Mouse (Mus musculus) lung, adult 2 months (tissue): ENCODE data around the gene Vps18. TPM values are rescaled to one million over a fixed set of nuclear protein-coding genes. Genes with fewer than 3 reads are reported as not detected.

Experiments used
- DNase-seq: peaks from one replicate; pipeline ENCODE4 v3.0.0; 2022
- H3K4me1 ChIP-seq: fragments of 200-500 bp; 2 replicates; pipeline ENCODE4 v1.6.1; 2011; ENCODE audit warnings: low read length; ENCODE audit not compliant: control insufficient read depth, insufficient read depth
- H3K4me3 ChIP-seq: fragments of 200-500 bp; replicated peaks from 2 replicates; pipeline ENCODE3; 2011; ENCODE audit warnings: low read depth, mild to moderate bottlenecking, control low read depth, low read length; ENCODE audit errors: extremely low read depth
- CTCF ChIP-seq: fragments of 200-500 bp; IDR thresholded peaks from 2 replicates; pipeline ENCODE4 v1.5.1; 2011; ENCODE audit warnings: mild to moderate bottlenecking, low read length, control low read depth; ENCODE audit not compliant: insufficient read depth
- POLR2A ChIP-seq: fragments of 200-500 bp; IDR thresholded peaks from 2 replicates; pipeline ENCODE4 v1.6.1; 2011; ENCODE audit warnings: low read depth, mild to moderate bottlenecking, control low read depth, low read length, borderline replicate concordance; ENCODE audit errors: extremely low read depth
- WGBS: fragments of 180-500 bp; shearing (Covaris S2); methylation state at CpG from one replicate; pipeline ENCODE4 v1.1.7; 2018; 5-methylcytosine and 5-hydroxymethylcytosine counted together
- polyA plus RNA-seq: library from polyadenylated mRNA; depleted of rRNA; stranded (reverse); fragments of >200 nt; gene quantifications from 2 replicates; pipeline ENCODE4 v1.2.3, GENCODE M21; 2012; rRNA removed

Vps18 gene
- 24.1 and 25.9 TPM in 2 replicates for polyA plus RNA-seq

GRCm38 (mm10) chr2:119288270-119288882 is at the start of gene Vps18:
Vps18 (plus strand) TSS chr2:119288740.
- TF ChIP-seq POLR2A (peak; percentile 83; the same call in 1 of the 2 replicates), CTCF (peak; percentile 78)
- peak; percentile 97 for DNase-seq
- WGBS, result under 1% methylated on average over 31 of the region's 31 CpGs
- Histone ChIP-seq H3K4me1 (peaks cover 9% of the 10 kb centered on the region; the same call in 1 of the 2 replicates), H3K4me3 (peak within 1 kb of the TSS; percentile 74)

GRCm38 (mm10) chr2:119240075-119240818 is 48.3 kb upstream of the Vps18 start:
- Histone ChIP-seq H3K4me1 (no peaks in the 10 kb centered on the region), H3K4me3 (no peak overlapping the region)
- TF ChIP-seq POLR2A (no peak), CTCF (no peak)
- no peak for DNase-seq
- WGBS, result 71% methylated on average over 4 of the region's 4 CpGs

GRCm38 (mm10) chr2:119240819-119241186 is 47.7 kb upstream of the Vps18 start:
- DNase-seq, result no peak
- 82% methylated on average over 4 of the region's 4 CpGs for WGBS
- no peak overlapping the region for H3K4me3 ChIP-seq
- TF ChIP-seq CTCF, result no peak
- no peak for TF ChIP-seq POLR2A
- no peaks in the 10 kb centered on the region for H3K4me1 ChIP-seq

DNA sequence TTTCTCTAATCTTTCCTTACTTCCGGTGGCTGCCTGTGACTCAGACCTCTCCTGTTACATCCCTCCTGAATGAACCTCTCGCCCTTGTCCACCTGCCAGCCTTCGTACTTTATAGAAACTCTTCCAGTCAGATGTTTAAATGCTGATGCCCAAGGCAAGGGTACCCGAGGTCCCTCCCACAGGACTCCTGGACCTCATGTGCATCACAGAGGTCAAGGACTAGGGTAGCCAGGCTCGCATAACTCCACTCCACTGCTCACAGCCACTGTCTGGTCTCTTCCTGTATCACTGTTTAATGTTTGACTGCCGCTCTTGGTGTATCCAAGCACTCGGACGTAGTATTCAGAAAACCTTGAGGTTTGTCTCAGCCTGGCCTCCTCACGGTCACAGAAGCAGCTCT is 46.0 kb upstream of the Vps18 start:
- DNase-seq, result no peak
- WGBS, result 49% methylated on average over 9 of the region's 9 CpGs
- Histone ChIP-seq H3K4me3 (no peak overlapping the region), H3K4me1 (no peaks in the 10 kb centered on the region)
- TF ChIP-seq CTCF (no peak), POLR2A (no peak)

GRCm38 (mm10) chr2:119245246-119245645 is 43.3 kb upstream of the Vps18 start:
- H3K4me1 ChIP-seq, result no peaks in the 10 kb centered on the region; the same call in 1 of the 2 replicates

GRCm38 (mm10) chr2:119247904-119248303 is 40.6 kb upstream of the Vps18 start:
- TF ChIP-seq CTCF (no peak), POLR2A (no peak)
- no peak overlapping the region for H3K4me3 ChIP-seq
- WGBS, result 80% methylated on average over 9 of the region's 9 CpGs
- DNase-seq, result no peak
- H3K4me1 ChIP-seq, result peaks cover 3% of the 10 kb centered on the region; the same call in 1 of the 2 replicates

More at GRCm38 (mm10) chr2:119245246-119245645, 43.3 kb upstream of the Vps18 start:
- DNase-seq, result no peak
- no peak overlapping the region for H3K4me3 ChIP-seq
- WGBS, result 69% methylated on average over 7 of the region's 7 CpGs
- TF ChIP-seq CTCF (no peak), POLR2A (no peak)

DNA sequence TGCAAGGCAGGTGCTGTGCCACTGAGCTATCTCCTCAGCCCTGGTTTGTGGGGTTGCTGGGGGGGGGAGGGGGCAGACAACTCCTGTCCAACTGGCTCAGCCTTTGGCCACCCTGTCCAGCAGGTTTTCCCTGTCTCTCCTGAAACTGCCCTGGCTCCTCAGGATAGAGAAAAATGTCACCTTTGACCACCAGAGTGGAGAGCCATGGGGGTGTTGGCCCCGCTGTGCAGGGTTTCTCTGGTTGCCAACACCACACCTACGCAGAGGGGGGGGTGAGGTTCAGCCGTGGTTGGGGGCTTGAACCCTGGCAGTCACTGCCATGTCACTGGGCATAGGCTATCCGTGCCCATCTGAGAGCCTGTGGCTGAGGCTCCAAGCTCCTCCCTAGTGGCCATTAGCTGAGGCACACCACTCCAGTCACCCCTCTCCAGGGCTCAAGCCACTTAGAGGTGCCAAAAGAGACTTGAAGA is 38.9 kb upstream of the Vps18 start:
- TF ChIP-seq CTCF (no peak), POLR2A (no peak)
- peaks cover 3% of the 10 kb centered on the region; the same call in 1 of the 2 replicates for H3K4me1 ChIP-seq
- WGBS, result 37% methylated on average over 4 of the region's 4 CpGs
- DNase-seq, result peak; percentile 43
- H3K4me3 ChIP-seq, result no peak overlapping the region

GRCm38 (mm10) chr2:119250377-119250776 is 38.2 kb upstream of the Vps18 start:
- WGBS, result 51% methylated on average over 5 of the region's 5 CpGs
- TF ChIP-seq POLR2A, result no peak
- no peak for TF ChIP-seq CTCF
- Histone ChIP-seq H3K4me3 (no peak overlapping the region), H3K4me1 (peaks cover 3% of the 10 kb centered on the region; the same call in 1 of the 2 replicates)
- no peak for DNase-seq

- H3K4me3 ChIP-seq, result no peak overlapping the region
- TF ChIP-seq CTCF (peak; percentile 93), POLR2A (no peak)
- peak; percentile 83 for DNase-seq
- WGBS, result 11% methylated on average over 11 of the region's 11 CpGs
- H3K4me1 ChIP-seq, result peaks cover 3% of the 10 kb centered on the region; the same call in 1 of the 2 replicates
These were observed 37.6 kb upstream of the Vps18 start for GRCm38 (mm10) chr2:119250826-119251478.
